Mouse (Mus musculus): Measurements from ENCODE around the gene Vmn1r37.
"Not testable (repeated sequence)": the region's sequence is repeated elsewhere in the genome, so short reads cannot be mapped to it uniquely, and the experiment has no call there.

The Vmn1r37 gene

GRCm38 (mm10) chr6:66729082-66729481 is at the start of gene Vmn1r37:
Gene Vmn1r37 (plus strand): TSS chr6:66729382.
- DNase-seq (ENCODE audit: low spot score): not testable (repeated sequence)

- DNase-seq (ENCODE audit: low spot score): no peak
Observed at GRCm38 (mm10) chr6:66685806-66686205, 43.4 kb upstream of the Vmn1r37 start, which contains the start of gene Vmn1r35. Gene Vmn1r35 (minus strand): TSS chr6:66685906.

GRCm38 (mm10) chr6:66708901-66709300 is 20.3 kb upstream of the Vmn1r37 start:
- DNase-seq (ENCODE audit: low spot score): no peak

- DNase-seq (ENCODE audit: low spot score): no peak
Observed at GRCm38 (mm10) chr6:66713854-66714253, 15.3 kb upstream of the Vmn1r37 start.

- not testable (repeated sequence) for DNase-seq (ENCODE audit: low spot score)
Observed at GRCm38 (mm10) chr6:66719068-66719467, 10.1 kb upstream of the Vmn1r37 start, which contains the start of gene Vmn1r36. Gene Vmn1r36 (minus strand): TSS chr6:66719168.

GRCm38 (mm10) chr6:66782527-66782926 is 53.3 kb downstream of the Vmn1r37 start, which contains the start of gene Vmn1r38:
Gene Vmn1r38 (minus strand): TSS chr6:66782627.
- DNase-seq (ENCODE audit: low spot score): not testable (repeated sequence)
